Mouse (Mus musculus): Measurements from ENCODE around the gene Abi1.
"Not testable (repeated sequence)": the region's sequence is repeated elsewhere in the genome, so short reads cannot be mapped to it uniquely, and the experiment has no call there.

Abi1 gene

DNA sequence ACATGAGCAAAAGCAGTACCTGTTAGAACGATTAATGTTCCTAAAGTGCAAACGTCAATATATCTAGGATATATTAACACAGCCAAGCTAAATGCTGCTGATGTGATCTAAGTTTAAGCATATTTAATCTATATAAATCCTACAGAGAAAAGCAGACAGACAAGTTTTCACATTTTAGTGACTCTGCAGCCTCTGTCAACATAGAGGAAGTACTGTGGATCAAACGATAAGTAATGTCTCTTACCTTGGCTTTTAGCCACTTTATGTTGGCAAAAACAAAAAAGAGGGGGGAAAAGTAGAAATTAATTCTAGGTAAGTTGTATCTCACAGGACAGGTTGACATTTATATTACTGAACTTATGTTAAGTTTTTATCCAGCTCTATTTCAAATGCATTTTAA lies 77.1 kb downstream of the Abi1 start:
- no peak for DNase-seq (ENCODE audit: low read depth, low spot score)

- peak; percentile 48 for DNase-seq (ENCODE audit: low read depth, low spot score)
Measured at GRCm38 (mm10) chr2:22962242-22962641, 77.8 kb downstream of the Abi1 start.

- no peak for DNase-seq (ENCODE audit: low read depth, low spot score)
Measured at GRCm38 (mm10) chr2:22961681-22962080, 78.4 kb downstream of the Abi1 start.

GRCm38 (mm10) chr2:22957415-22957814 lies 82.6 kb downstream of the Abi1 start:
- peak; percentile 15 for DNase-seq (ENCODE audit: low read depth, low spot score)

DNA sequence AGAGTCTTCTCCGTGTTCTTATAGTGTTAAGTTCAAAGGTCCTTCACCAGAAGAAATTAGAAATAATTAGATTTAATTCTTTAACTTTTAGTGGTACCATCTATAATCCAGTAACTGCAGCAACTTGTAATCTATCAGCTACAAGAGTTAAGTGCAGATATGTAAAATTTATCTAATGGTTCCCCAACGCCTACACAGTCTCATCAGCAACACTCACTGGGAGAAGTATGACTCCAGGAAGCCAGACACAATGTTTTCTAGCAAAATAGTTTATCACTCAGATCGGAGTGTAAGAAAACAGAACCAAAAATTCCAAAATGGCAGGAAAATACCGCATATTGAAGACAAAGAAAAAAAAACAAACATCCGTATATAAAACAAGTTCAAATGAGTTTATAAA lies 84.1 kb downstream of the Abi1 start:
- DNase-seq (ENCODE audit: low read depth, low spot score): no peak

- no peak for DNase-seq (ENCODE audit: low read depth, low spot score)
Measured at GRCm38 (mm10) chr2:22954278-22954677, 85.8 kb downstream of the Abi1 start.

- DNase-seq (ENCODE audit: low read depth, low spot score): peak; percentile 16
Measured at GRCm38 (mm10) chr2:22949956-22950355, 90.1 kb downstream of the Abi1 start.

GRCm38 (mm10) chr2:22933556-22933955 lies 106.5 kb downstream of the Abi1 start:
- DNase-seq (ENCODE audit: low read depth, low spot score): peak; percentile 63

DNA sequence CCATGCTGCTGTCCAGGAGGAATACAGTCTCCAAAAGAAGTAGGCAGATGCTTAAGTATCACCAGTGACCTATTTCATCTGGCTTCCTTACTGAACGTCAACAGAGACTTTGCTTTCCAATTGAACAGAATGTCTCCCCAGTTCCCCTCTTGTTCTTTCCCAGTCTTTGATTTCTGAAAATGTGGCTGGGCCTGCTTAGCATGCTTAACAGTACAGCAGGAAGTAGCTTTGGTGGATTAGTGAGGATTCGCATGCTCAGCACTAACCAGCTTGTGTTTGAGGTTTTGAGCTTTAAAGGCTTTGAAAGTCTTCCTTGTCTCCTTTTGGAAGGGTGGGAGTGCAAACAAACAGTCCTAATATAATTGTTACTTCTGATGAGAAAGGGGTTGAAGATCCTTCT lies 111.8 kb downstream of the Abi1 start:
- no peak for DNase-seq (ENCODE audit: low read depth, low spot score)

DNA sequence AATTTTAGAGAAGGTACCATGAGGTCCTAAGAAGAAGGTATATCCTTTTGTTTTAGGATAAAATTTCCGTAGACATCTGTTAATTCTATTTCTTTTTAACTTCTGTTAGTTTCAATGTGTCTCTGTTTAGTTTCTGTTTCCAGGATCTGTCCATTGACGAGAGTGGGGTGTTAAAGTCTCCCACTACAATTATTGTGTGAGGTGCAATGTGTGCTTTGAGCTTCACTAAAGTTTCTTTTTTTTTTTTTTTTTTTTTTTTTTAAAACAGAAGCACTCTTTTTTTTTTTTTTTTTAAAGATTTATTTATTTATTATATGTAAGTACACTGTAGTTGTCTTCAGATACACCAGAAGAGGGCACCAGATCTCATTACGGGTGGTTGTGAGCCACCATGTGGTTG lies 114.1 kb downstream of the Abi1 start:
- DNase-seq (ENCODE audit: low read depth, low spot score): not testable (repeated sequence)

- DNase-seq (ENCODE audit: low read depth, low spot score): peak; percentile 19
Measured at GRCm38 (mm10) chr2:22918651-22919050, 121.4 kb downstream of the Abi1 start.

DNA sequence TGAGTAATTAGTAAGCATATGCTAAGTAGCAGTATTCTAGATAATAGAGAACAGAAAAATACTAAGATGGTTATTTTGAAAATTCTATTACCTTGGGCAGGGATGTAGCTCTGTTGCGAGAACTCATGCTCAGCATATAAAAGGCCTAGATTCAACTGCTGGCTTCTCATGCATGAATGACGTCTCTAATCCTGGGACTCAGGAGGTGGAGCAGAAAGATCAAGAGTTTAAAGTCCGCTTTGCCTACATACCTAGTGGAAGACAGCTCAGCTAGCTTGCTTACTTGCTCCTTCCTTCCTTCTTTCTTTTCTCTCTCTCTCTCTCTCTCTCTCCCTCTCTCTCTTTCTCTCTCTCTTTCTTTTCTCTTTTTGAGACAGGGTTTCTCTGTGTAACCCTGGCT lies 125.6 kb downstream of the Abi1 start:
- DNase-seq (ENCODE audit: low read depth, low spot score): no peak

DNA sequence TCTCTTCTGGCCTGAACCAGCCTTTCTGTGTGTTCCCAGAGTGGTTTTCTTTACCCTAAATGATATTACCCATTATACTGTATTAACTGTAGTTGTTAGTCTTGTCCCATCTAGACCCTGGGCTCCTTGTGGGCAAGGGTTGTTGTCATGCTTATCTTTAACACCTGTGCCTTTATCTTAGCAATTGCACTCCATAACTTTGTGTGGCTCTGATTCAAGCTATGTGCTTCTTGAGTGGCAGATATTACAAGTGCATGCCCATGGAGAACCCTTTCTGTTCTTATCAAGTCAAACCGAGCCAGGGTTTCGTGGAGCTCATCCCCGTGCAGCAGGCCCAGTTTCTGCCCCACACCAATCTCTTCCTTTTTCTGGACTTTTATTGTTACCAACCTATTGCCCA lies 136.1 kb downstream of the Abi1 start:
- no peak for DNase-seq (ENCODE audit: low read depth, low spot score)

- peak; percentile 98 for DNase-seq (ENCODE audit: low read depth, low spot score)
Measured at GRCm38 (mm10) chr2:22895282-22896273, 144.5 kb downstream of the Abi1 start, which contains the start of gene Pdss1. Gene Pdss1, plus strand, starts transcription at chr2:22895522.

GRCm38 (mm10) chr2:22894932-22895281 lies 145.1 kb downstream of the Abi1 start:
- no peak for DNase-seq (ENCODE audit: low read depth, low spot score)
